Mouse (Mus musculus) activated CD4-positive, CD25-positive, alpha-beta regulatory T cell, adult 4 months (primary cell): Measurements from ENCODE around the gene Dcp1a. TPM values are rescaled to one million over a fixed set of nuclear protein-coding genes. Genes with fewer than 3 reads are reported as not detected.

Experiments used
- ATAC-seq: one replicate; pipeline ENCODE4 v1.8.0; 2017
- polyA plus RNA-seq, 2 experiments: library from polyadenylated mRNA; unstranded; fragments of 100-300 nt; shearing (Covaris generic); gene quantifications; one replicate each; pipeline ENCODE4 v1.2.1; 2017

The Dcp1a gene
- polyA plus RNA-seq, 2 experiments from 2014 or later = 30.7 to 32.5 TPM

GRCm38 (mm10) chr14:30561470-30562187 is 82.3 kb downstream of the Dcp1a start:
- no peak for ATAC-seq

- ATAC-seq = no peak
These were observed 83.0 kb downstream of the Dcp1a start for GRCm38 (mm10) chr14:30562343-30562742.

- ATAC-seq = no peak
These were observed 85.1 kb downstream of the Dcp1a start for GRCm38 (mm10) chr14:30564451-30564850.

- ATAC-seq = no peak
These were observed 87.0 kb downstream of the Dcp1a start for GRCm38 (mm10) chr14:30566317-30566716.

- no peak for ATAC-seq
These were observed 88.7 kb downstream of the Dcp1a start for GRCm38 (mm10) chr14:30568016-30568415.

- ATAC-seq = no peak
These were observed 91.0 kb downstream of the Dcp1a start for GRCm38 (mm10) chr14:30570303-30570702.

- no peak for ATAC-seq
These were observed 92.9 kb downstream of the Dcp1a start for GRCm38 (mm10) chr14:30572253-30572652.

GRCm38 (mm10) chr14:30573235-30573634 is 93.9 kb downstream of the Dcp1a start:
- no peak for ATAC-seq

- ATAC-seq = peak; percentile 66
These were observed 94.7 kb downstream of the Dcp1a start for GRCm38 (mm10) chr14:30573983-30574584.

GRCm38 (mm10) chr14:30575791-30576190 is 96.5 kb downstream of the Dcp1a start:
- ATAC-seq = no peak

- no peak for ATAC-seq
These were observed 96.9 kb downstream of the Dcp1a start for GRCm38 (mm10) chr14:30576260-30576659.

Other genes starting within 250 kb of the Dcp1a start
- gene Cacna1d, start 11.9 kb downstream of the Dcp1a start, polyA plus RNA-seq = 1 to 10 TPM; 1.6 to 2.2 TPM
- gene Tkt, start 68.8 kb downstream of the Dcp1a start, polyA plus RNA-seq = 100 to 1,000 TPM; 180 to 266 TPM
- gene Prkcd, start 146.7 kb downstream of the Dcp1a start, polyA plus RNA-seq = 10 to 100 TPM; 29.4 to 30.1 TPM
- gene Rft1, start 174.8 kb downstream of the Dcp1a start, polyA plus RNA-seq = 10 to 100 TPM; 12.9 to 13.1 TPM
- gene Sfmbt1, start 235.3 kb downstream of the Dcp1a start, polyA plus RNA-seq = 1 to 10 TPM; 6.8 to 8.3 TPM